Mouse (Mus musculus): ENCODE data around the gene Pibf1.

The Pibf1 gene

GRCm38 (mm10) chr14:99141786-99142633 lies 42.8 kb downstream of the Pibf1 start:
- peak; percentile 49 to 65 for DNase-seq (ENCODE audit: low spot score in 2 of 2)

DNA sequence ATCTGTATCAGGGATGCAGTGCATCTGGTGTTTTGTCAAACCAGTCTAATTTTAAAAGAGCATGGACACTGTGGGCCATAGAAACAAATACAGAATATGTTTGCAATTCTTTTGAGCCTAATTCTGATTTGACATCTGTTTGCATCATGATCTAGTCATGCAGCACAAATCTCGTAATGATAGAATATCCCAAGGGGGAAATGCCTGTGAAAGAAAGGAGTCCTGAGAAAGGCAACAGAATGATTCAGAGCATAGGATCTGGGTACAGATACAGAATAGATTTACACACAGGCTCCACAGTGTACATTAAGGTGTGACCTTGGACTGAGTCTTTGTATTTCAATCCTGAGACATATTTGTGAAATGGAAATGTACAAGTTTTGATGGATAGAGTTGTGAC lies 47.6 kb downstream of the Pibf1 start:
- DNase-seq (ENCODE audit: low spot score in 2 of 2), result no peak

- no peak for DNase-seq (ENCODE audit: low spot score in 2 of 2)
Measured at GRCm38 (mm10) chr14:99152683-99153082, 53.5 kb downstream of the Pibf1 start.

- no peak for DNase-seq (ENCODE audit: low spot score in 2 of 2)
Measured at GRCm38 (mm10) chr14:99159940-99160339, 60.7 kb downstream of the Pibf1 start.

GRCm38 (mm10) chr14:99163051-99163450 lies 63.8 kb downstream of the Pibf1 start:
- DNase-seq (ENCODE audit: low spot score in 2 of 2), result no peak

DNA sequence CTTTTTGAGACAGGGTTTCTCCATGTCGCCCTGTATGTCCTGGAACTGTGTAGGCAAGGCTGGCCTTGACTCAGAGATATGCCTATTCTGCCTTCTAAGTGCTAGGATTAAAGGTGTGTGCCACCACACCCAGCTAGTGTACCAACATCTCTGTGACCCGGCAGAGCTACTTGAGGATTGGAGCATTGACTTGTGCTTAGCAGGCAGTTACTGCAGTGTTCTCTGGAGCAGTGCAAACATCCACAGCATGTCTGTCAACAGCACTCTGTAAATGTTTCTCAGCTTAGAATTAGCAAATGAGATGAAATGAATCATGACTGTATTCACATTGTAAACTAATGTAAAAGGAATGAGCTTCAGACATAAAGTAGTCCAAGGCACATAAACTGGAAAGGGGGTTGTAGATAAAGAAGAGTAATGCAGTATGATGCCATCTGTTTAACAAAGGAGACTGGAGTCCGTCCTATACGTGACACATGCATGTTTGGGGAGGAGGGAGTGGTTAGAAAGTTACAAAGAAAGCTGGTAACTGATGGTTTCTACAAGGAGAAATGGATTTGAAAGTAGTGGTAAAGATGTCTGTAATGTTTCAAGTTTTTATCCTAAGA lies 75.0 kb downstream of the Pibf1 start:
- no peak for DNase-seq (ENCODE audit: low spot score in 2 of 2)

GRCm38 (mm10) chr14:99176559-99176958 lies 77.3 kb downstream of the Pibf1 start:
- DNase-seq (ENCODE audit: low spot score in 2 of 2), result no peak

GRCm38 (mm10) chr14:99190153-99190790 lies 91.0 kb downstream of the Pibf1 start:
- no peak for DNase-seq (ENCODE audit: low spot score in 2 of 2)

DNA sequence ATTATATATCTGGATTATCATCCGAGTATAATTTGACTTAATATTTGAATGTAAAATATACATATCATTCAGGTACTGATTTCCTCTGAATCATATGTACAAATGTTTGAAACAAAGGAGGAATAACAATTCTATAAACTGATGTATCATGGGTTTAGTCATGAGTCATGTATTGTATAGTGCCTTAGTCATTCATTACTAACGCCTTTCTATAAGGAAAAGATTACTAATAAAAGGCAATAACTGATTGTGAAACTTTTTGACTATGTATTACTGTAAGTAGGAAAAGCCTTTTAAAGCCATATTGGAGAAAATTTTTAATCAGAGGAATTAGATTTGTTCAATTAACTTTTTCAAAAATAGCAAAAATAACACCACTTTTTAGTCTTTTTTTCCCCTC lies 106.6 kb downstream of the Pibf1 start:
- DNase-seq (ENCODE audit: low spot score in 2 of 2), result no peak

- no peak for DNase-seq (ENCODE audit: low spot score in 2 of 2)
Measured at GRCm38 (mm10) chr14:99206591-99206990, 107.4 kb downstream of the Pibf1 start.

DNA sequence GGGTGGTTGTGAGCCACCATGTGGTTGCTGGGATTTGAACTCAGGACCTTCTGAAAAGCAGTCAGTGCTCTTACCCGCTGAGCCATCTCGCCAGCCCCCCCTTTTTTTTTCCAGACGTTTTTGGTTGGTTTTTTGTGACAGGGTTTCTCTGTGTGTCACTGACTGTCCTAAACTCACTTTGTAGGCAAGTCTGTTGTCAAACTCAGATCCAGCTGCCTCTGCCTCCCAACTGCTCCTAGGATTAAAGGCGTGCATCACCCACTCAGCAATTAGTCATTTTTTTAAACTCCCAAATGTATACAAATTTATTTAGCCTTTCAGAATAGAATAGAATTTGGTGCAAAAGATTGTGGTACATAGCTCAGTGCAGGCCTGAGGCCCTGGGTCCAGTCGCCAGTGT lies 111.2 kb downstream of the Pibf1 start:
- no peak for DNase-seq (ENCODE audit: low spot score in 2 of 2)

- DNase-seq (ENCODE audit: low spot score in 2 of 2), result no peak
Measured at GRCm38 (mm10) chr14:99218396-99219012, 119.3 kb downstream of the Pibf1 start.

GRCm38 (mm10) chr14:99219757-99220171 lies 120.5 kb downstream of the Pibf1 start:
- DNase-seq (ENCODE audit: low spot score in 2 of 2), result no peak

DNA sequence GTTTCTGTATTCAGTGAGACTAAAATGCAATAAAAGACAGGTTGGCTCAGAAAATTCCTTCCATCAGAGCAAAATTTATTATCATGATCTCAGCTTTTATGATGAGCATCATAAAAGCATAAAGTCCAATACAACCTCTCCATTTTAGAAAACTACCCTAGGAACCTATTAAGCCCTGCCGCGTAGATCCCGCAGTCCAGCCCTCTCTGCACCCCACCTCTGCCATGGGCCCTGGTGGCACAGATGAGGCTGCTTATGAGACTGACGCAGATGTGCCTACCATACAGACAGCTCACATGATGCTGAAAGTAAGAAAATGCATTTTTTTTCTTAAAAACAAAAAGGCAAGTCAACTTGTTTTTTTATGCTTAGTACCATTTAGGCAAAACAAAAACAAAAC lies 126.7 kb downstream of the Pibf1 start:
- DNase-seq (ENCODE audit: low spot score in 2 of 2), result no peak

DNA sequence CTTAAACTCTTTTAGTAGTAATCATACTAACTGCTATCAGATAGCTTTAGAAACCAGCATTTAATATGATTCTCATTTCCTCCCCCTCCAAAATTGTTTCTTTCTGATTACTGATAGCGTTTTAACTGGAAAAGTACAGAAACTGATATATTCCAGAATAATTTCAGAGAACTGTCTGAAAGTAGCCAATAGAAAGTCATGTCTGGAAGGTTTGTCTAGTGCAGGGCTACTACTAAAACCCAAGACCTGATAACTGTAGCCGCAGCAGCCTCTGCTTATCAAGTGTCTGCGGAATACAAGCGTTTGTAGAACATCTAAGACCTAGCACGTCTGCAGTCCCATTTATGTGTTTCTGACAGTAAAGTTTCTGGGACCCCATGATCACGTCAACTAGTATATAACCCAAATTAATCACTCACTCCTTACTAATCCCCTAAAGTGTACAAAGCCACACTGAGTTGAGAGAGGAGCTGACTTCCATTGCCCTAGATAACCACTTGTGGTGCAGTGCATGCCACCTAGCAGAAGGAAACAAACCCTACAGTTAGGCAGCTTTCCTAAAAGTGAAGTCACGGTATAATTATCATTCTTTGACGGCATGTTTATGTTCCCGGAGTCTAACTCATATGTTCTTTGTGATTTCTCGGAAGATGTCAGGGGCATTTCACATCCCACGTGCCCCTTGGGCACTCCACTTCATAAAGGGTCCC lies 130.0 kb downstream of the Pibf1 start:
- DNase-seq (ENCODE audit: low spot score in 2 of 2), result no peak

- no peak for DNase-seq (ENCODE audit: low spot score in 2 of 2)
Measured at GRCm38 (mm10) chr14:99233056-99233455, 133.8 kb downstream of the Pibf1 start.

DNA sequence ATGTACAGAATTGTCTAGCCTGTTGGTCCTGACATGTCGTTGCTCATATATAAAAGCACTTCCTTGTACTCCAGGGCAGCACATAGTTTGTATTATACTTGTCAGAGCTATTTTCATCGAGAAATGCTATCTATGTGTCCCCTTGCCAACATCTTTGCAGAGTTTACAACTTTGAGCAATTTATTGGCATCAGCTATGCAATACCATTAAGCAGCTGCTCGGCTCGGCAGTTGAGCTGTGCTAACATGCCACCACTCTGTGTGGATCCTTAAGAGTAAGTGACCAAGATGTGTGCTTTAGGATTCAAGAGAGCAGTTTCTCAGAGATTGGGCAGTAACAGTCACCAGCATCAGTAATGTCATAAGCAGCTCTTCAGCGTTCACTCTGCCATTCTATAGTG lies 137.9 kb downstream of the Pibf1 start:
- DNase-seq (ENCODE audit: low spot score in 2 of 2), result no peak

DNA sequence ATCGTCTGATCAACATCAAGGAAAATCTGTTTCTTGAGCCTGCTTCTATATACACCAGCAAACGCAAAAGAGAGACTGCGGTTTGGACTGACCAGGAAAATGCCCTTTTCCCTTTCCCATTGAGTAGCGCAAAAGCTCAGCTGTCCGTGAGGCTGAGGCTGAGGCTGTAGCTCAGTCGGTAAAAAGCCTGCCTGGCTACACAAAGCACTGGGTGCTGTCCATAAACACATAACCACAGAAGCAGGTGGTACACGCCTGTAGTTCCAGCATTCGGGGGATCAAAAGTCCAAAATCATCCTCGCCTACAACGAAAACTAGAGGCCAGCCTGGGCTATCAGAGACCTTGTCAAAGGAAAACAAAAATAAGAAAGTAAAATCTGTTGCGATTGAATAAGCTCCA lies 141.3 kb downstream of the Pibf1 start:
- DNase-seq (ENCODE audit: low spot score in 2 of 2), result no peak

- DNase-seq (ENCODE audit: low spot score in 2 of 2), result no peak
Measured at GRCm38 (mm10) chr14:99244508-99244907, 145.3 kb downstream of the Pibf1 start.

DNA sequence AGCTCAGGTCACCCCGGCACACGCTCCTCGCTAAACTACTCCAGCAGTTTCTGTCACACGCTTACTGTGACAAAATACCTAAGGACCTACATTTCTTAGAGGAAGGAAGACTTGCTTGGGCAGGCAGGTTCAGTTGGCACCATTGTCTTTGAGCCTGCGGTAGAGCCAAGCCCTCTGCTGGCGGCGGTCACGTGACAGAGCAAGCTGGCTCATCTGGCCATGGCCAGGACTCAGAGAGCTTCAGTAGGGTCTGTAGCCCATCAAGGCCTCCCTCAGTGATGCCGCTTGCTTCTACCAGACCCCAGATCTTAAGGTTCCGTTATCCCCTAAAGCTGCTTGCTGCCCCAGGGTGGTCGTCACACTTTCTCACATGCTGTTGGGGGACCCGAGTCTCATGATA lies 162.8 kb downstream of the Pibf1 start:
- no peak for DNase-seq (ENCODE audit: low spot score in 2 of 2)

DNA sequence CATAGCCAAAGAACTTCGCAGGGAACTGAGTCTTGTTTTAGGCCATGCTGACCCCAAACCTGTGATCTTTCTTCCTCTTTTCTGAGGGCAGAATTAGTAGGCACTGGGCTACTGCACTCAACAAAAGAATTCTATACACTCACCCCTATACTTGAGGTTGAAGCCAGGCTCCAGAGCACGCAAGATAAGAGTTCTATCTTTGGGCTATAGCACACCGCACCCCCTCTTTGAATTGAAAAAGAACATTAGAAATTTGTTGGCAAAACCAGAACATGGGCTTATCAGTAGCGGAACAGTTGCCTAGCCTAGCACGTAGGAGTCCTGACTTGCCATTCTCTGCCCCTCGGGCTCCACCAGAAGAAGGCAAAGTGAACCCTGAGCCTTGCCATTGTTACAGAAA lies 164.6 kb downstream of the Pibf1 start:
- DNase-seq (ENCODE audit: low spot score in 2 of 2), result no peak

DNA sequence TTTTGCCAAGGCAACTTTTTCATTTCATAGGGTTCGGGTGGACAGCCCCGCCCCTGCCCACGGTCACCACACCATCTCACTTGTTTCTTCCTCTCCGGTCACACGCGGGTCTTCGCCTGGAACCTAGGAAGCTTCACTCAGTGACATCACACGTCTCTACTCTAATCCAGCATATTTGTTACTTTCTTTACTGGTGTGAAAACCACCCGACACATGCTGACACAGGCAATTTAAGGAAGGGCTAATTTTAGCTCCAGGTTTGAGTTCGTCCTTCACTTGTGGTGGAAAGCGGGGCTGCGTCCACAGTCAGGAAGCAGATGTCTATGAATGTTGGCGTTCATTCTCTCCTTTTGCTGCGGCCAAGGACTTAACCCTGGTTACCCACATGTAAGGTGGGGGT lies 166.6 kb downstream of the Pibf1 start:
- peak; percentile 5 to 14 for DNase-seq (ENCODE audit: low spot score in 2 of 2)
